Mouse (Mus musculus) neutrophil, adult 83 days (primary cell): ENCODE measurements around the gene Gm10277. TPM values are rescaled to one million over a fixed set of nuclear protein-coding genes. Genes with fewer than 3 reads are reported as not detected.

Source experiments
- total RNA-seq, 2 experiments: library from RNA; stranded (reverse); gene quantifications; one replicate each; pipeline ENCODE4 v1.2.4; 2023

The Gm10277 gene
- not detected for total RNA-seq

GRCm38 (mm10) chr11:77787707-77788106 lies at the start of gene Gm10277:
TSS of gene Gm10277 (minus strand) at chr11:77787747.

DNA sequence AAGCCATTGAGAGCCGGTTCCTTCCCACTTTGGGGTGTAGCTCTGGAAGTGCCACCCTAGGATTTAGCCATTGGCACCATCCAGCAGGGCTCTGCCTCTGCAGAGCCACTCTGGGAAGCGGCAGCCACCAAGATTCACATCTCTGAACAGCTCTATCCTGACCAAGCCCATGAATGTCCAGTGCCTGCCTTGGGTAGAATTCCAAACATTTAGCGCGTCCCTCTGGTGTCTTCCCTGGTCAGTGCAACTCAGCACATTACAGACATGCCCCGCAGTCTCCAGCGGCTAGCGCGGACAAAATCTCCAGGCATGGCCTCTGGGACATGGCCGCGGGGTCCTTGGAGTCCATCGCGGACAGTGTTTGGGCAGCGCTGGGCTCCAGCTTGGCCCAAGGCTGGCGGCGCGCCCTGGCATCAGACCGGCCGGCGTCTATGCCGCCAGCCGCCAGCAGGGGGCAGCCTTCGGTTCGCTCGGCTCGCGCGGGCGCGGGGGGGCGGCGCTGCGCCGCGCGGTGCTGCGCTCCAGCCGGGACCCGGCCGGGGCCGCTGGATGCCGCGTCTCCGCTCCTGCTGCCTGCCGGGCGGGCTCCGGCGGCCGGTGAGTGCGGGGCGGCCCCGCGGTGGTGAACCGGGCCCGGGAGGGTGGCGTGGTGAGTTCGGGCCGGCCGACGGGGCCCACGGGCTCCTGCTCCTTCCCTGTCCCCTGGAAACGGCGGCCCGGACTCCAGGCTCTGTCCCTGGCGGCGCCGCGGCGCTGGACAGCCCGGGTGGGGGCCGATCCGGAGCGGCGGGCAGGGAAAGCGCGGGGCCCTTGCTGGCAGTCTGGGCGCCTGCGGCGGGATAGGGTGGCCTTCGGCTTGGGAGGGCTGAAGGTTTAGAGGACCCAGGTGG lies 24.5 kb downstream of the Gm10277 start, which contains the start of gene Myo18a:
Gene Myo18a (plus strand): TSS at position 464 of the 890 bp plus-strand sequence.

Other genes starting within 250 kb of the Gm10277 start
- gene Taok1, start 179.9 kb downstream of the Gm10277 start, total RNA-seq: 10 to 100 TPM; 35.5 to 40.3 TPM
- gene Nufip2, start 101.6 kb downstream of the Gm10277 start, total RNA-seq: 10 to 100 TPM; 78.0 to 96.1 TPM
- not detected for gene Cryba1, start 62.5 kb downstream of the Gm10277 start, total RNA-seq
- gene Myo18a, start 24.5 kb downstream of the Gm10277 start, total RNA-seq: 10 to 100 TPM; 63.0 to 64.6 TPM
- gene Pipox, start 106.3 kb upstream of the Gm10277 start, total RNA-seq: not detected
- gene Sez6, start 143.1 kb upstream of the Gm10277 start, total RNA-seq: not detected
- gene Phf12, start 195.0 kb upstream of the Gm10277 start, total RNA-seq: 10 to 100 TPM; 80.1 to 87.9 TPM
- 1 to 10 TPM; 3.0 to 3.5 TPM for gene Dhrs13, start 244.5 kb upstream of the Gm10277 start, total RNA-seq